Mouse (Mus musculus): Measurements from ENCODE around the gene Clcn3.

GRCm38 (mm10) chr8:60883419-60884137, 99.5 kb downstream of the Clcn3 start:
- TF ChIP-seq CTCF (conservative IDR thresholded peaks at IDR 0.05; ENCODE audit: insufficient read depth, insufficient read length, low read depth, low read length) (no peak), POLR2A (IDR thresholded peaks at IDR 0.05; ENCODE audit: low read depth, low read length) (no peak)
